ENCODE assay signal across 8 mouse cellular contexts in the genomic region with DNA sequence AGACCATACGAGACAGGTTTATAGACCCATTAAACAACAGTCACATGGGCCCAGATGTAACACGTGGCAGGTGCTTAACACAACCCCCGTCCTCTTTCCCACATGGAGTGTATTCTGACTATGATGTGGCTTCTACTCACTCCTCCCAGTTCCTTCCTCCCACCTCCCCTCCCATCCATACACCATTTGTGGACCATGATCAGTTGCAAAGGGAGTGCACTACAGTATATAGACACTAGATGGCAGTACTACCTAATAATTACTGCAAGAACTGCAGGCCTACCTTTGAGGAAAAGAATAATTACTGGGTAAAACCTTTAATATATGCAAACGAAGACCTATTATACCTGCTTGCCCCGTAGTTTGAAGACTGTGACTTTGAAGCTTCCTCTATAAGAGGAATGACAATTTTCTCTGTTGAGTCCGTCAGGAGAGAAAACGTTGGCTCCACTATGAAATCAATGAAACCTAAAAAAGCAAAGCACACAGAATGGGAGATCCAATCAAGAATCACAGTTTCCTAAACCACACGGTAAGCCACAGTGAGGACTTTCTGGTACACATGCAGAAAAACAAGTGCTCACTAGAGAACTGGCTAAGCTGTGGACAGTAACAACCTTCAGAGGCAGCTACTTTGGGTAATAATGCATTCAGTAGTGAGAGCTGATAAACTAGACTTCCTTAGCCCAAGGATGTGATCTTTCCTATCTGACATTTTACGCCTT.
DNase-seq lines count a peak whose midpoint lies in the region; ATAC-seq lines count a peak whose summit lies in the region.

No protein-coding gene starts in this region.

- peak; percentile 74 for ATAC-seq in cerebellum, adult (ENCODE audit: insufficient number of reproducible peaks, low FRiP score, low TSS enrichment)
- ATAC-seq in hindbrain, embryonic 13.5 days (ENCODE audit: low FRiP score), result peak; percentile 87; the same call in 1 of the 2 replicates
- peak; percentile 97 for ATAC-seq in megakaryocyte-erythroid progenitor cell, adult 5-6 weeks (replicated peaks; ENCODE audit: low FRiP score, low TSS enrichment, poor library complexity, severe bottlenecking)

- 0 out of 2 replicates have a peak, but pooled peaks cover 5% of the 10 kb centered on the region for H3K27me3 ChIP-seq in embryonic facial prominence, embryonic 10.5 days (replicated peaks; ENCODE audit: low read depth, poor library complexity, severe bottlenecking)
- H3K27me3 ChIP-seq in hindbrain, embryonic 13.5 days, result no peaks in the 10 kb centered on the region

- no peak overlapping the region for H3K4me2 ChIP-seq in hindbrain, embryonic 13.5 days

- H3K4me3 ChIP-seq in embryonic facial prominence, embryonic 10.5 days, result no peak overlapping the region
- H3K4me3 ChIP-seq in hindbrain, embryonic 13.5 days, result no peak overlapping the region

- H3K27ac ChIP-seq in embryonic facial prominence, embryonic 10.5 days (replicated peaks), result no peak overlapping the region
- no peak overlapping the region for H3K27ac ChIP-seq in hindbrain, embryonic 13.5 days

- H3K4me1 ChIP-seq in embryonic facial prominence, embryonic 10.5 days, result no peaks in the 10 kb centered on the region
- H3K4me1 ChIP-seq in hindbrain, embryonic 13.5 days (replicated peaks), result no peaks in the 10 kb centered on the region

- 51% methylated on average over 9 of the region's 9 CpGs for WGBS in embryonic facial prominence, embryonic 10.5 days
- 49% methylated on average over 9 of the region's 9 CpGs for WGBS in hindbrain, embryonic 13.5 days

- no peak for DNase-seq in cerebellum, adult 11-12 months
- DNase-seq in NIH3T3 (ENCODE audit: low read depth), result peak; percentile 81
- DNase-seq in embryonic facial prominence, embryonic 10.5 days (ENCODE audit: low spot score), result peak; percentile 21
- DNase-seq in layer of hippocampus, adult 9-11 months, result peak; percentile 31
- peak; percentile 4 for DNase-seq in thymus, postnatal 25 days

- H3K9ac ChIP-seq in hindbrain, embryonic 13.5 days, result no peak overlapping the region

- H3K9me3 ChIP-seq in embryonic facial prominence, embryonic 10.5 days, result no peaks in the 10 kb centered on the region
- H3K9me3 ChIP-seq in hindbrain, embryonic 13.5 days, result no peaks in the 10 kb centered on the region

- H3K36me3 ChIP-seq in embryonic facial prominence, embryonic 10.5 days (replicated peaks), result no peaks in the 10 kb centered on the region
- H3K36me3 ChIP-seq in hindbrain, embryonic 13.5 days, result no peaks in the 10 kb centered on the region
